Mouse (Mus musculus): ENCODE data around the gene Dnajc14.

DNA sequence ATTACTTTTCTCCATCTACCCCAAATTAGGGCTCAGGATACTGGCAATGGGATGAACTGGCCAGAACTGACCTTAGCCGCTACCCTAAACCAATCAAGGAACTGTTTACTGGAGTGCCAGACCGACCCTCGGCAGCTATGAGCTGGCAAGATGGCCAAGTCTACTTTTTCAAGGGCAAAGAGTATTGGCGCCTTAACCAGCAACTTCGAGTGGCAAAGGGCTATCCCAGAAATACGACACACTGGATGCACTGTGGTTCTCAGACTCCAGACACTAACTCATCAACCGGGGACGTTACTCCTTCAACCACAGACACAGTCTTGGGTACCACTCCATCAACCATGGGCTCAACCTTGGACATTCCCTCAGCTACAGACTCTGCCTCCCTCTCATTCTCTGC lies 5.2 kb upstream of the Dnajc14 start:
- TF ChIP-seq POLR2A (IDR thresholded peaks at IDR 0.05; ENCODE audit: insufficient read depth, low read length) (no peak), CTCF (IDR thresholded peaks at IDR 0.05; ENCODE audit: low read depth, low read length) (no peak)
